Mouse (Mus musculus) C2C12 (cell line): ENCODE data around the gene Mamdc2.

Experiments
- CEBPB ChIP-seq: IDR thresholded peaks from one replicate; pipeline ENCODE4 v1.6.1; 2011; ENCODE audit warnings: low read depth, mild to moderate bottlenecking, control low read depth, moderate library complexity
- CTCF ChIP-seq: IDR thresholded peaks from one replicate; pipeline ENCODE4 v1.5.1; 2011; ENCODE audit not compliant: control insufficient read depth, insufficient read depth, insufficient read length
- MAX ChIP-seq: IDR thresholded peaks from one replicate; pipeline ENCODE4 v1.6.1; 2011; ENCODE audit warnings: mild to moderate bottlenecking, control low read depth
- MYOD1 ChIP-seq: IDR thresholded peaks from one replicate; pipeline ENCODE4 v1.6.1; 2011; ENCODE audit warnings: low read depth; ENCODE audit not compliant: control insufficient read depth, insufficient read length
- USF1 ChIP-seq: IDR thresholded peaks from one replicate; pipeline ENCODE4 v1.6.1; 2011; ENCODE audit warnings: low read depth, mild to moderate bottlenecking, control low read depth, moderate library complexity

- TF ChIP-seq CTCF (no peak), MAX (no peak), MYOD1 (no peak), CEBPB (no peak), USF1 (no peak)
Measured at GRCm38 (mm10) chr19:23497171-23497917, 49.1 kb upstream of the Mamdc2 start.
